Mouse (Mus musculus) liver, adult 2 months (tissue): Measurements from ENCODE around the gene Cttn. TPM values are rescaled to one million over a fixed set of nuclear protein-coding genes. Genes with fewer than 3 reads are reported as not detected.
A peak's percentile ranks its signal among the peaks of the same experiment; 100 is the strongest.

Experiments
- DNase-seq: peaks from one replicate; pipeline ENCODE4 v3.0.0-alpha.2; 2011; ENCODE audit warnings: low read depth, low spot score; ENCODE audit errors: extremely low read depth
- H3K27ac ChIP-seq: fragments of 200-500 bp; replicated peaks from 2 replicates; pipeline ENCODE4 v1.5.1; 2012; ENCODE audit warnings: low read depth, mild to moderate bottlenecking, control low read depth, inconsistent platforms, low read length; ENCODE audit not compliant: insufficient read depth
- H3K27me3 ChIP-seq: fragments of 200-500 bp; 2 replicates; pipeline ENCODE4 v1.6.1; 2012; ENCODE audit warnings: mild to moderate bottlenecking, moderate library complexity, low read length, inconsistent platforms; ENCODE audit not compliant: control insufficient read depth, insufficient read depth
- H3K36me3 ChIP-seq: fragments of 200-500 bp; 2 replicates; pipeline ENCODE4 v1.6.1; 2012; ENCODE audit warnings: low read length, inconsistent platforms; ENCODE audit not compliant: control insufficient read depth, insufficient read depth
- H3K4me1 ChIP-seq: fragments of 200-500 bp; 2 replicates; pipeline ENCODE4 v1.6.1; 2011; ENCODE audit warnings: low read length; ENCODE audit not compliant: control insufficient read depth, insufficient read depth
- H3K4me3 ChIP-seq: fragments of 200-500 bp; 2 replicates; pipeline ENCODE4 v1.5.1; 2011; ENCODE audit warnings: low read depth, mild to moderate bottlenecking, control low read depth, low read length, moderate library complexity; ENCODE audit not compliant: insufficient read depth
- H3K79me2 ChIP-seq: fragments of 200-500 bp; 2 replicates; pipeline ENCODE4 v1.6.1; 2012; ENCODE audit warnings: inconsistent platforms, mild to moderate bottlenecking, low read length, moderate library complexity; ENCODE audit not compliant: control insufficient read depth, insufficient read depth
- H3K9ac ChIP-seq: fragments of 200-500 bp; 2 replicates; pipeline ENCODE4 v1.6.1; 2012; ENCODE audit warnings: low read depth, mild to moderate bottlenecking, control low read depth, inconsistent platforms, low read length
- CTCF ChIP-seq: fragments of 200-500 bp; IDR thresholded peaks from 2 replicates; pipeline ENCODE4 v1.5.1; 2011; ENCODE audit warnings: low read depth, low read length, control low read depth
- POLR2A ChIP-seq: fragments of 200-500 bp; IDR thresholded peaks from 2 replicates; pipeline ENCODE4 v1.6.1; 2011; ENCODE audit warnings: low read length, control low read depth; ENCODE audit not compliant: insufficient read depth; ENCODE audit errors: extremely low read depth
- WGBS: fragments of 180-500 bp; shearing (Covaris S2); methylation state at CpG from one replicate; pipeline ENCODE4 v1.1.7; 2018; 5-methylcytosine and 5-hydroxymethylcytosine counted together
- polyA plus RNA-seq: library from polyadenylated mRNA; depleted of rRNA; stranded (reverse); fragments of >200 nt; gene quantifications from 2 replicates; pipeline ENCODE4 v1.2.3, GENCODE M21; 2012
- total RNA-seq: library from RNA; depleted of rRNA; stranded (reverse); fragments of >200 nt; gene quantifications from 2 replicates; pipeline ENCODE4 v1.2.3, GENCODE M21; 2014

Cttn gene
- total and polyA plus RNA-seq, 2 experiments: 26.6 to 36.1 TPM

DNA sequence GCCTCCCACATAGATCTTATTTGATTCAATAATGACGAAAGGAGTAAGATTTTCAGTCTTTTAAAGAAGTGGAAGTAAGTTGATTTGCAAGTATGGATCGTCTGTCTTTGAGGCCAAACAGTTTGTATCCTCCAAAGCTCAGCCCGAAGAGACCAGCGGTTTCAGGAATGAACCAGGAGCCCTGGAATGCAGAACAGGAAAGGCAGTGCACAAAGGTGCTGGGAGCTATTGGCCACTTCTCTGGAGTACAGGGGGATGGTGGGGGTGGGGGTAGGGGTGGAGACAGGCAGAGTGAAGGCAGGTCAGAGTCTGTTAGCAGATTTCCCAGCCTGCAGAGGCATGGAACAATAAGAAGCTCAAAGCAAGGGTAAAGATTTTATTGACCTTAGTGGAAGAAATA, 2.7 kb upstream of the Cttn start:
- Histone ChIP-seq H3K27me3 (no peaks in the 10 kb centered on the region), H3K36me3 (peaks cover 4% of the 10 kb centered on the region; the same call in 1 of the 2 replicates), H3K4me1 (peaks cover 9% of the 10 kb centered on the region), H3K4me3 (no peak overlapping the region), H3K9ac (no peak overlapping the region), H3K27ac (no peak overlapping the region), H3K79me2 (peaks cover 20% of the 10 kb centered on the region; the same call in 1 of the 2 replicates)
- 61% methylated on average over 4 of the region's 4 CpGs for WGBS
- TF ChIP-seq POLR2A: no peak
- no peak for TF ChIP-seq CTCF
- DNase-seq: no peak

DNA sequence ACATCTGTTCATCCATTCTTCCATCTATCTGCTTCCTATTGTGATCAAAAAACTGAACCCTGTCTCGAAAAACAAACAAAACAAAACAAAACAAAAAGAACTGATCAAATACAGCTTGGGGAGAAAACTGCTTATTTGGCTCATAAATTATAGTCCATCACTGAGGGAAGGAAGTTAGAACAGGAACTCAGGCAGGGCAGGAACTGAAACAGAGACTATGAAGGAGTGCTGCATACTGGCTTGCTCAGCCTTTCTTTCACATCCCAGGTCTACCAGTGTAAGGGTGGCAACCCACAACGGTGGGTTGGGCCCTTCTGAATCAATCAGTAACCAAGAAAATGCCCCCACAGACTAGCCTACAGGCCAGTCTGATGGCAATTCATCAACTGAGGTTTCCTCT, 294 bp upstream of the Cttn start:
- no peaks in the 10 kb centered on the region; the same call in 1 of the 2 replicates for H3K36me3 ChIP-seq
- no peak for TF ChIP-seq CTCF
- 53% methylated on average over 2 of the region's 2 CpGs for WGBS
- no peak for DNase-seq
- peak overlapping the region; percentile 35 for H3K27ac ChIP-seq
- H3K27me3 ChIP-seq: no peaks in the 10 kb centered on the region
- H3K9ac ChIP-seq: peak overlapping the region; percentile 63
- H3K4me1 ChIP-seq: peaks cover 9% of the 10 kb centered on the region
- peaks cover 21% of the 10 kb centered on the region; the same call in 1 of the 2 replicates for H3K79me2 ChIP-seq
- H3K4me3 ChIP-seq: no peak overlapping the region

DNA sequence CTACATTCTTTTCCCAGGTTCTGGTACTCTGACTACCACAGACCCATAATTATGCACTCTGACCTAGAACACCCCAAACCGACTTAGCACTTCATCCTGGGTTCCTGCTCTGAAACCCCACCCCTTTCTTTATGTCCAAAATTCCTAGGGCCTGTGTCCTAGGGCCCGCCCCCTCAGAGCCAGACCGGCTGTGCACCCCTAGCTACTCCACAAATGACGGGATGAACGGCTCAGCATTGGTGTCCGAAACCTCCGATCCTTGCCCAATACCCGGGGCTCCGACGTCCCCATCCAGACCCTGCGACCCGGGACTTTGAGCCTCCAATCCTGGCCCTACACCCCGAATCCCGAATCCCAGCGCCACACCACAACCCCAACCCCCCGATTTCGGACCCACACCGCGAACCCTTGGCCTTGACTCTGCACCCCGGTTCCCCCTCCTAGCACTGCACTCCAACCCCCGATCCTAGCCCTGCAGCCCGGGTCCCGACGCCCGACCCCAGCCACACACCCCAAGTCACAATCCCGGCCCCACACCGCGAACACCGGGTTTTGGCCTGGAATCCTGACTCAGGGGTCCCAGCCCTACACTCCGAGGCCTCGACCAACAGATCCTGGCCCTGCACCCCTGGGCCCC, 783 bp downstream of the Cttn start:
- peaks cover 21% of the 10 kb centered on the region; the same call in 1 of the 2 replicates for H3K79me2 ChIP-seq
- no peaks in the 10 kb centered on the region for H3K36me3 ChIP-seq
- peak overlapping the region; percentile 96 for H3K9ac ChIP-seq
- peaks cover 9% of the 10 kb centered on the region for H3K4me1 ChIP-seq
- DNase-seq: no peak
- WGBS: 2% methylated on average over 31 of the region's 31 CpGs
- H3K4me3 ChIP-seq: peak overlapping the region; percentile 97
- TF ChIP-seq CTCF (no peak), POLR2A (no peak)
- H3K27ac ChIP-seq: peak overlapping the region; percentile 57
- H3K27me3 ChIP-seq: no peaks in the 10 kb centered on the region

DNA sequence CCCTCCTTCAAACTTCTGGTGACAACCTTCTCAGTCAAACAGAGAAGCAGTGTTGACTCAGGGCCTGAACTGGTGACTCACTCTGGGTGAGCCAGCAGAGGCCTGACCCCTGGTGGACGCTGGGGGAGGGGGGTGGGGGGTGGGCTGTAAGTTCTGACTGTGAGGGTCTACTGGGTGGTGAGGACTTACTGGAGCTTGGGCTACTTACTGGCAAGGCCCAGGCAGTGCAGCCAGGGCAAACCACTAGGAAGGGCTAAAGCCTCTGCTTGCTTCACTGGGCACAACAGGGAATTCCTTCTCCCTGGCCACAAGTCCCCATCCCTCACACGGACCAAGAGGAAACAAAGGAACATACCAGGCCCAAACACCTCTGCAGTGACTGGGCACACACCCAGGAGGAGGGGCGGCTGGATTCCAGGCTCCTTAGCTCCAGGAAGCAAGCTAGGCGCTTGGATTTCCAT, 1.6 kb downstream of the Cttn start:
- Histone ChIP-seq H3K27ac (no peak overlapping the region), H3K36me3 (no peaks in the 10 kb centered on the region; the same call in 1 of the 2 replicates), H3K4me1 (peaks cover 9% of the 10 kb centered on the region), H3K79me2 (peaks cover 21% of the 10 kb centered on the region; the same call in 1 of the 2 replicates), H3K27me3 (no peaks in the 10 kb centered on the region), H3K4me3 (no peak overlapping the region), H3K9ac (peak overlapping the region; percentile 3; the same call in 1 of the 2 replicates)
- WGBS: 8% methylated on average over 4 of the region's 4 CpGs
- TF ChIP-seq CTCF: no peak
- no peak for TF ChIP-seq POLR2A
- no peak for DNase-seq

DNA sequence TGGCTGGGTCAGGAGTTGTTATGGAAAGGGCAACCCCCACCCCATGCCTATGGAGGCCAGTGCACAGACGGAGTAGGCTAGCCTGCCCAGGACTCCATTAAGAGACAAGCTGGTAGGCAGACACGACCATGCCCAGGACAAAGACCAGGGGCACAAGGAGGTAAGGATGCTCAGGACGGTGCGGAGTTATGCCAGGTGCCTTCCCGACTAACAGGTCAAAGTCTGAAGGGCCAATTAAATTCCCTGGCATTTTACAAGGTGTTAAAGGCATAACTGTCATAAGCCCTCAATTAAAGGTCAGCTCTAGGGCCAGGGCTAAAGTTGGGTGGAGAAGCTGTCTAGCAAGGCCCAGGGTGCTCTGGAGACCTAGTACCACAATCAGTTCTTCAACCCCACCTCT, 2.1 kb downstream of the Cttn start:
- H3K9ac ChIP-seq: no peak overlapping the region
- no peak for TF ChIP-seq POLR2A
- TF ChIP-seq CTCF: no peak
- H3K79me2 ChIP-seq: peaks cover 21% of the 10 kb centered on the region; the same call in 1 of the 2 replicates
- H3K36me3 ChIP-seq: no peaks in the 10 kb centered on the region; the same call in 1 of the 2 replicates
- no peak overlapping the region for H3K4me3 ChIP-seq
- H3K27me3 ChIP-seq: no peaks in the 10 kb centered on the region
- no peak for DNase-seq
- no peak overlapping the region for H3K27ac ChIP-seq
- WGBS: 61% methylated on average over 5 of the region's 5 CpGs
- peaks cover 9% of the 10 kb centered on the region for H3K4me1 ChIP-seq

DNA sequence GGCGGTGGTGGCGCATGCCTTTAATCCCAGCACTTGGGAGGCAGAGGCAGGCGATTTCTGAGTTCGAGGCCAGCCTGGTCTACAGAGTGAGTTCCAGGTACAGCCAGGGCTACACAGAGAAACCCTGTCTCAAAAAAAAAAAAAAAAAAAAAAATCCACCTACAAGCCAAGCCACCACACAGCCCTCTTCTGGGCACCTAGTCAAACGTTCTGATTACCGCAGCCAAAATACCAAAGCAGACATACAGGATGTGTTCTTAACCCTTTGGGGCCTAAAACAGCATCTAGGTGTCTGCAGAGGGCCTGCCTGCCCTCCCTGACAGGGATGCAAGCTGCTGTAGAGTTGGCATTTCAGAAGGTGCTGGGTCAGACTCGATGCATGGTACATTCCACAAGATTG, 8.2 kb downstream of the Cttn start:
- Histone ChIP-seq H3K36me3 (peaks cover 35% of the 10 kb centered on the region), H3K4me1 (no peaks in the 10 kb centered on the region), H3K27me3 (no peaks in the 10 kb centered on the region), H3K9ac (no peak overlapping the region), H3K27ac (no peak overlapping the region), H3K79me2 (no peaks in the 10 kb centered on the region), H3K4me3 (no peak overlapping the region)
- WGBS: 71% methylated on average over 7 of the region's 7 CpGs
- TF ChIP-seq POLR2A (no peak), CTCF (no peak)
- no peak for DNase-seq
